Mouse (Mus musculus) monocyte, adult 5-6 weeks (primary cell): ENCODE measurements around the gene Lmo1. TPM values are rescaled to one million over a fixed set of nuclear protein-coding genes. Genes with fewer than 3 reads are reported as not detected.
"Not testable (repeated sequence)": the region's sequence is repeated elsewhere in the genome, so short reads cannot be mapped to it uniquely, and the experiment has no call there.

ENCODE experiments used
- ATAC-seq: fragments of 153-309, 156-312 bp; replicated peaks from 2 replicates; pipeline ENCODE4 v1.8.0; 2017; ENCODE audit warnings: mild to moderate bottlenecking; ENCODE audit not compliant: low TSS enrichment, insufficient number of reproducible peaks, severe bottlenecking, poor library complexity, low FRiP score
- total RNA-seq: library from RNA; stranded (forward); fragments of 200-1000, 200-491, 200-594 nt; gene quantifications from 3 replicates; pipeline ENCODE4 v1.2.3, GENCODE M21; 2017

The Lmo1 gene
- total RNA-seq, 1 experiment from 2014 or later = 3.0 TPM

DNA sequence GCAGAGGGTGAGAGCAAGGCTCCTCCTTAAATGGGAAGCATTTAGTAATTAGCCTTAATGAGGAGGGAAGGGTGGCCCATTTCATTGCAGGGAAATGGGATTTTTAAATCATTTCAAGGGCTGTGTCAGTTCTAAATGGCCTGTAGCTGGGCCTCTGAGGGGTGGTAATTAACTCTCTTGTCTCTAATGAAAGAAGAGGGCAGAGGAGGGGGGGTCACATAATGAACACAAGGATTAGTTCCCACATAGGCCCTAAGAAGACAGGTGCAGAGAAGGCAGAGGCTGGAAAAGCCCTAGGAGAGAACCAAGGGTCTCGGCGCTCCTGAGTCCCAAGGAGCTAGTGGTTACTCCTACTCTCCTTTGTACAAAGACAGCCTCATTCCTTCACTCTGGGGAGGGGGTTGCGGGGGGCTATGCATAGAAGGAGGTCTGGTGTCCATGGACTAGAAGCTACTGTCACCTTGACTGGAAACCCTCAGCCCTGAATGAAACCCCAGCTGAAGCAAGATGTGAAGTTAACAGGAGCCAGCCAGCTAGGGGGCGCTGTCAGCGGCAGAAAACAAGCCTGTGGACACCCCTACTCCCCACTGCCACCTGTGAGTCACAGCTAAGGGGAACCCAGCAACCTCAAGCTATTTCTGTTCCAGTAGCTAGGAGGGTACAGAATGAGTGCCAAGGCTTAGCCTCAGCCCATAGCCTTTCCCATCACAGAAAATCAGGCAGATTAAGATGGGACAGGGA lies 44.9 kb downstream of the Lmo1 start:
- no peak for ATAC-seq

DNA sequence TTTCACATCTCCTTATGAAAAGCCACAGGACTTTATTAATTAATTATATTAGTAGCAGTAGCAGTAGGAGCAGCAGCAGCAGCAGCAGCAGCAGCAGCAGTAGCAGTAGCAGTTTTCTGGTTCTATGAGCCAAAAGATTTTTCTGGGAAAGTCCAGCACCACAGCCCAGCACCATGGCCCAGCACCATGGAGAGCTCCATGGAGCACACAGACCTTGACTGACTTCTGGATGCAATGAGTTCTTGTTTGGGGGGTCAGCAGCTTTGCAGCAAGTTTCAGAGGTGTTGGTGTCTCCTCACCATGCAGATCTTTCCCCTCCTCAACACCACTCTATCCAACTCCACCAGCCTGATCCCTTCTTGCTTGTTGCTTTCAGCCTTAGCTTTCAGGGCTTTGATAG lies 45.6 kb downstream of the Lmo1 start:
- no peak for ATAC-seq

DNA sequence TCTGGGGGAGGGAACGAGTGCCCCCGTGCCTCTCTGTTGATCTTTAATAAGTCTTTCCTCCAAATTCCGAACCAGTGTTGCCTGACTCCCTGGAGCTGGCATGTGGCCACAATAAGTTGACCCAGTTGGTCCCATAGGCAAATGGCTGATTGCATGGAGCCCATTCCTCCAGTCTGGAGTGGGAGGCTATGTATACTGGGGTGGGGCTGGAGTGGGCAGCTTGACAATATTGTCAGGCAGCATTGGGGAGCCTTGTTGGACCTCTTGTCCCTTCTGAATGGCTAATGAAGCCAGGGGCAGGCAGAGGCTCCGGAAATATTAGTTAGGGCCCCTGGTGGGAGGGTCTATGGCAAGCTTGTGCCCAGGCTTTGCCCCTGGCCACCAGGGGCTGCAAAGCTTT lies 59.1 kb downstream of the Lmo1 start:
- ATAC-seq = no peak

DNA sequence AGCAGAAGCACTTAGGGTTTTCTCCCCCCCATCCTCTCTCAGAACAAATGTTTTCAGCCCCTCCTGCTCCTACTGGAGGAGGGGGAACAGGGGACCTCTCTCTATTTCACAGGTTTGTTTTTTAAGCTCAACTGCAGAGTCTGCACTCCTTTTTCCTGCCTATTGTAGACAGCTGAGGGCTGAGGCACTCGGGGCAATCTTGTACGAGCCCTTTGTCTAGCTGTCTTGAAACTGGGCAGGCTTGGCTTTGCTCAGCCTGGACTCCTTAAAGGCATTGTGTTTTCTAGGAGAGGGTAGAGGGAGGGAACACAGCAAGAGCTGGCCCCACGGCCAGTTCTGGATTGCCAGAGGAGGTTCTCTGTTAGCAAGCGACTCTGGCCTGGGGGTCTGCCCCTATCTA lies 59.5 kb downstream of the Lmo1 start:
- peak; percentile 35; the same call in 1 of the 2 replicates for ATAC-seq

DNA sequence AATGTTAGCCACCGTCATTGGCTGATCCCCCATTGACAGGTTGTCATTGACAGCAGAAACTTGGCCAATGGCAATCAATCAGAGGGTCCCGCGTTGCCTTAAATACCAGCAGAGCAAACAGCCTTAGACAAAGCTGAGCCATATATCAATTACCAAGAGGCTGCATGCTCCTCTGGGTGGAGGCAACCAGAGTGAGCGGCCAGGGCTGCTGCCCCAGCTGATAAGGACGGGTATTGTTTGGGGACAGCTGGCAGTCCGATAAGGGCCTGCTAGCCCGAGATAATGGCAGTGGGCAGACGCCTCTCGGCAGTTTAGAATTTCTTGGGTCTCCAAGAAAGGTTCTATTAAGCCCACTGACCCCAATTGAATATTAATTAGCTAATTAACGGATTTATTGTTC lies 60.1 kb downstream of the Lmo1 start:
- no peak for ATAC-seq

DNA sequence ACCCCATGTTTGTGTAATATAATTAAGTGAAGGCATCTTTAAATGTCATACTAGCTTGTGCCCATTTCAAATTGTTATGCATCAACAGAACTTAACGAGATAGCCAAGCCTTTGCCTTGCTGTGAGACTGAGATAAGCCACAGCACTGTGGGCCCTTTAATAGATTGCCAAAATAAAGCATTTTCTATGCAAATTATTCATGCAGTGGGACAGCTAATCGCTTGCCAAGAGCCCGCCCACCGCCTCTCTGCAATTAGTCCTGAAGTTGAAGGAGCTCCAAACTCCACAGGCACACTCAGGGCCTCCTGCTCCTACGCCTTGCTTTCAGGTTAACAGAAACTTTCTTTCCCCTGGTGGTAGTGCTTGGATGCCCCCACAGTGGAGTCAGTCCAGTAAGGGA lies 64.0 kb downstream of the Lmo1 start:
- no peak for ATAC-seq

DNA sequence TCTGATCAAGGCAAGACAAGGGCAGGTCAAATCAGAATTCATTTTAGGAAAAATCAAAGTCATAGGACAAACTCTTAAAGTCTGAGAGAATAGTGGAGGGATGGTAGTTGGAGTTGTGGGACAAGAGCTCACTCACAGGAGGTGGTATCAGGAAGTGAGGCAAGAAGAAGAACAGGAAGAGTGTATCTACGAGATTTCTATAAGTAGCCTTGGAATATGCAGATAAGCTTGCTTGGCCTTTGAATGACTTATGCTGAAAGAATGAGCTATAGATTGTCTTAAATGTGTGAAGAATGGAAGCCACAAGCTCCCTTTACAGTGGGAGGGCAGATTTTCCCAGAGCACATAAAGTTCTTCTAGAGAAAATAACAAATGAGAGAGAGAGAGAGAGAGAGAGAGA lies 70.1 kb downstream of the Lmo1 start:
- ATAC-seq = no peak

DNA sequence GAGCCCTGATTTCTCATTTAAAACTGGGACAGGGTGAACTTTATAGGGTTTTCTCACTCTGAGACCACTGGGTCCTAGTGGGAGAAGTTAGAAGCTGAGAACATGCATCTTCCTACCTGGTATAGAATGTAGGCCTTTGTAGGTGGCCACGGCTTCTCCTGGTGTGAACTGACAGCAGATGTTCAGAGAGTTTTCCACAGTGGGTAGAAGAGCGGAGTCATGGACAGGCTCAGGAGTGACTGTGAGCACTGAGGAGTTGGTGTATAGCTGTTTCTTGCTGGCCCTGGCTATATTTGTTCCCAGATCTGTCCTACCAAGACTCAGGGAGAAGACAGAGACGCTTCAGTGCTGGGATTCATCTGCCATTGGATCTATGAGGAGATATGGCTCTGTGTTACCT lies 73.8 kb downstream of the Lmo1 start:
- no peak for ATAC-seq

DNA sequence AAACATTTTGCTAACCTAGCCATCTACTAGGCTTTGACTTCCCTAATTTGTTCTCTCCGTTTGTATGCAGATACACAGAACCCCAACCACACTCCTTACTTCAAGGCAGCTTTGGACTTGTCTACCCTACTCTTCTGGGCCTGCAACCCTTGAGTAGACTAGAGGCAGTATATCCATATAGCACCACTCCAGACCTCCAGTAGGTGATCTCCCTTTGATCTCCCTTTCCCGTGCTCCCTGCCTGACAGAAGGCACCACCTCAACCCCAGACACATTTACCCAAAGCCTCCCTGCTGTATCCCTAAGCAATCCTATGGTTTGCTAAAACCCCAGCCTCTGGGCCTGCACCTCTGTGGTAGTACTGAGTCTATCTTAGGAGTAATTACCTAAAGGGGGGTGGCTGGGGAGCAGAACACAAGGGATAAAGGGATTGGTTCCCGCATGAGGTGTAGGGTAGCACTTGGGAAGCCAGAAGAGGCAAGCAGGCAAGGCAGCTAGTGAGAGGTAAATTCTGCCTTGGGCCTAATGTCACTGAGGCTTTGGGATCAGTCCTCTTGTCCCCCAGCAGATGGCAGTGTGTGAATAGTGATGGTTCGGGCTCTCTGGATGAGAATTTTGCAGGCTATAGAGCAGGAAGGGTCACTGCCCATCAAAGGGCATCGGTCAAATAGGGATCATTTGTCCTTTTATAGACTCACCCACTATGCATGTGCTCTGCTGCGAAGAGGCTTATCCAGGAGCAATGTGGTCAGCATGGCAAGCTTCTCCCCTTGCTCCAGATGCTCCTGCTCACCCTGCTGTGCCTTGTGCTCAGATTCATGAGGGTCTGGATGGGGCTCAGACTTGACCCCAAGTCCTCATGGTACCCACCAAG lies 76.6 kb downstream of the Lmo1 start:
- no peak for ATAC-seq

DNA sequence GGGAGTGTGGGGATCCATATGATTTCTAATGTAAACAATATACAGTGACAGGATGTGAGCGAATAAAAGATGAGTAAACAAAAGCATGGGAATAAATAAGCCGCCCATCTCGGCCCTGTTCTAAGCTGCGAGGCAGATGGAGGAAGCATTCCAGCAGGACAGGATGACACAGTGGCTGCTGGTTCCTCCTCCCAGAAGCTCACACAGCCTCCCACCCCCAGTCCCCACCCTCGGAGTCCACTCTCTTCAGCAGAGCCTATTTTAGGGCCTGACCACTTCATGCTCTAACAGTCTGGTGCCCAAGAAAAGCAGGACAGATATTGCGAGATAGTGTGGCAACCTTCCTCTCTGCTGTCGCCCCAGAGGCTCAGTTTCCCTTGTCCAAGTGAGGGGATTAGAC lies 77.8 kb downstream of the Lmo1 start:
- no peak for ATAC-seq

DNA sequence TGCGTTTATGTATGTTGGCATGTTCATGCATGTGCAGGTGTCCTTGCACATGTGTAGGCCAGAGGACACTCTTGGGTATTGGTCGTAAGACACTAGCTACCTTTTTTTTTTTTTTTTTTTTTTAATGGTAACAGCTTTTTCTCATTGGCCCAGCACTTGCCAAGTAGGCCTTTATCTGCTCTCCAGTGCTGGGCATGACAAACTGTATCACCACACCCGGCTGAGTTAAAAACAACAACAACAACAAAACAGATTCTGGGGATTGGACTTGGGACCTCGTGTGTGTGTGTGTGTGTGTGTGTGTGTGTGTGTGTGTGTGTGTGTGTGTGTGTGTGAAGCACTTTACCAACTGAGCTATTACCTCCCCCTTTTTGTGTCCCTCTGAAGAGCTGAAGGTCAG lies 78.4 kb downstream of the Lmo1 start:
- ATAC-seq = no peak

DNA sequence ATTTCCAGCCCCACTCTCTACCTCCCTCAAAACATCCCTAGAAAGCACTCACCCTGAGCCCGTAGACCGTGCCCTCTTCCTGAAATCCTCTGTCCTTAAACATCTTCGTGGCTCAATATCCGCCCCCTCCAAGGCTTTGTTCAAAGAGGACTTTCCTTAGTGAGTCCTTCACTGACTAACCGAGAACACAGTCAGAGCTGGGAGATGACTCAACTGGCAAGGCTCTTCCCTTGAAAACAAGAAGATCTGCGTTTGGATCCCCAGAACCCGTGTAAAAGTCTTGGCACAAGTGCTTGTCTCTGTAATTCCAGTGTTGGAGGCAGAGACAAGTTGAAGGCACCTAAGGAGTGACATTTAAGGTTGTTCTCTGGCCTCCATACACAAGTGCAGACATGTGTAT lies 80.7 kb downstream of the Lmo1 start:
- ATAC-seq = no peak

DNA sequence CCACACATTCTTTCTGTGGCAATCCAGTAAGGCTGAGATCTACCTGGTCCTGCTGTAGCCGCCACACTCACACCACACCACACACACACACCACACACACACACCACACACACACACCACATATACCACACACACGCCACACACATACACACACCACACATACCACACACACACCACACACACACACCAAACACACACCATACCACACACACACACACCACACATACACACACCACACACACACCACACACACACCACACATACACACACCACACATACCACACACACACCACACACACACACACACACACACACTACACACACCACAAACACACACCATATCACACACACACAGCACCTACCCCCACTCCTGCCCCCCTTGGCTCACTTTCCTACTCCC lies 83.7 kb downstream of the Lmo1 start:
- ATAC-seq = not testable (repeated sequence)

Other genes with a start within 250 kb of the Lmo1 start
- 1.2 to 2.4 TPM (median 1.4 TPM) in 3 replicates for gene Nlrp10, start 245.0 kb downstream of the Lmo1 start, total RNA-seq
- 58.0 to 87.8 TPM (median 78.2 TPM) in 3 replicates for gene Eif3f, start 240.8 kb downstream of the Lmo1 start, total RNA-seq
- gene Tub, start 224.9 kb downstream of the Lmo1 start, total RNA-seq = 0.19 to 0.49 TPM (median 0.21 TPM) in 3 replicates
- gene Ric3, start 91.9 kb downstream of the Lmo1 start, total RNA-seq = 0.32 to 2.3 TPM in 2 of 3 replicates, not detected in the other